Mouse (Mus musculus) CD8-positive naive resting alpha-beta T cell, adult 2 months (primary cell): Measurements from ENCODE around the gene Tmem270.
"Not testable (repeated sequence)": the region's sequence is repeated elsewhere in the genome, so short reads cannot be mapped to it uniquely, and the experiment has no call there.

Source experiments
- DNase-seq, 2 experiments: peaks; one replicate each; pipeline ENCODE4 v3.0.0; 2022; ENCODE audit warnings: low read depth in 2 of 2, low spot score in 2 of 2

Tmem270 gene

GRCm38 (mm10) chr5:134906633-134907032 lies at the start of gene Tmem270:
Tmem270 (minus strand) TSS chr5:134906733.
- no peak for DNase-seq

GRCm38 (mm10) chr5:134955491-134955890 lies 49.0 kb upstream of the Tmem270 start:
- DNase-seq, result no peak

GRCm38 (mm10) chr5:134951053-134951884 lies 44.7 kb upstream of the Tmem270 start:
- DNase-seq, result no peak

- DNase-seq, result no peak
Measured at GRCm38 (mm10) chr5:134948085-134948439, 41.5 kb upstream of the Tmem270 start.

- no peak for DNase-seq
Measured at GRCm38 (mm10) chr5:134947420-134948084, 41.0 kb upstream of the Tmem270 start.

GRCm38 (mm10) chr5:134946857-134947255 lies 40.3 kb upstream of the Tmem270 start, which contains the start of gene Cldn4:
Cldn4 (minus strand) TSS chr5:134946934.
- DNase-seq, result no peak

GRCm38 (mm10) chr5:134946063-134946856 lies 39.7 kb upstream of the Tmem270 start:
- DNase-seq, result no peak

- no peak for DNase-seq
Measured at GRCm38 (mm10) chr5:134945266-134945959, 38.9 kb upstream of the Tmem270 start.

- no peak for DNase-seq
Measured at GRCm38 (mm10) chr5:134944179-134944578, 37.6 kb upstream of the Tmem270 start.

- DNase-seq, result no peak
Measured at GRCm38 (mm10) chr5:134942740-134943139, 36.2 kb upstream of the Tmem270 start.

- peak in 1 of 2 experiments; percentile 61 for DNase-seq
Measured at GRCm38 (mm10) chr5:134941472-134942209, 35.1 kb upstream of the Tmem270 start.

GRCm38 (mm10) chr5:134939554-134939953 lies 33.0 kb upstream of the Tmem270 start:
- DNase-seq, result not testable (repeated sequence)

- DNase-seq, result peak in 1 of 2 experiments; percentile 19
Measured at GRCm38 (mm10) chr5:134939069-134939468, 32.5 kb upstream of the Tmem270 start.

GRCm38 (mm10) chr5:134936626-134937185 lies 30.2 kb upstream of the Tmem270 start:
- no peak for DNase-seq

- DNase-seq, result no peak
Measured at GRCm38 (mm10) chr5:134936051-134936450, 29.5 kb upstream of the Tmem270 start.

- no peak for DNase-seq
Measured at GRCm38 (mm10) chr5:134934666-134935065, 28.1 kb upstream of the Tmem270 start.

- DNase-seq, result not testable (repeated sequence)
Measured at GRCm38 (mm10) chr5:134933686-134934085, 27.2 kb upstream of the Tmem270 start.

- DNase-seq, result peak; percentile 63
Measured at GRCm38 (mm10) chr5:134933281-134933680, 26.7 kb upstream of the Tmem270 start.

GRCm38 (mm10) chr5:134932903-134933276 lies 26.4 kb upstream of the Tmem270 start:
- peak; percentile 51 to 66 for DNase-seq
